Mouse (Mus musculus) kidney, adult 18-20 months (tissue): Measurements from ENCODE around the gene Gria4.
"Not testable (repeated sequence)": the region's sequence is repeated elsewhere in the genome, so short reads cannot be mapped to it uniquely, and the experiment has no call there.

Experiments used
- DNase-seq: peaks from one replicate; pipeline ENCODE4 v3.0.0; 2021

The Gria4 gene

GRCm38 (mm10) chr9:4555415-4555959 is 240.5 kb downstream of the Gria4 start:
- no peak for DNase-seq

GRCm38 (mm10) chr9:4539218-4539617 is 256.8 kb downstream of the Gria4 start:
- no peak for DNase-seq

- no peak for DNase-seq
These were observed 259.4 kb downstream of the Gria4 start for GRCm38 (mm10) chr9:4536514-4537150.

- DNase-seq = no peak
These were observed 281.5 kb downstream of the Gria4 start for GRCm38 (mm10) chr9:4514563-4514885.

GRCm38 (mm10) chr9:4513796-4514562 is 282.1 kb downstream of the Gria4 start:
- no peak for DNase-seq

GRCm38 (mm10) chr9:4506086-4506485 is 289.9 kb downstream of the Gria4 start:
- DNase-seq = no peak

GRCm38 (mm10) chr9:4505087-4505486 is 290.9 kb downstream of the Gria4 start:
- DNase-seq = no peak

GRCm38 (mm10) chr9:4486428-4486827 is 309.6 kb downstream of the Gria4 start:
- DNase-seq = no peak

GRCm38 (mm10) chr9:4484502-4484901 is 311.5 kb downstream of the Gria4 start:
- DNase-seq = no peak

GRCm38 (mm10) chr9:4470791-4471190 is 325.2 kb downstream of the Gria4 start:
- DNase-seq = peak; percentile 5

GRCm38 (mm10) chr9:4459456-4460070 is 336.5 kb downstream of the Gria4 start:
- no peak for DNase-seq

GRCm38 (mm10) chr9:4458193-4458592 is 337.8 kb downstream of the Gria4 start:
- DNase-seq = no peak

GRCm38 (mm10) chr9:4457644-4458043 is 338.4 kb downstream of the Gria4 start:
- DNase-seq = no peak

- peak; percentile 32 for DNase-seq
These were observed 353.1 kb downstream of the Gria4 start for GRCm38 (mm10) chr9:4442908-4443307.

- DNase-seq = not testable (repeated sequence)
These were observed 395.2 kb downstream of the Gria4 start for GRCm38 (mm10) chr9:4400801-4401200.

GRCm38 (mm10) chr9:4376640-4377120 is 419.4 kb downstream of the Gria4 start:
- no peak for DNase-seq

GRCm38 (mm10) chr9:4375828-4376639 is 420.0 kb downstream of the Gria4 start, which contains the start of gene Msantd4:
Msantd4 (plus strand) TSS chr9:4376562.
- DNase-seq = peak; percentile 95
